Mouse (Mus musculus) liver, embryonic 12.5 days (tissue): ENCODE data around the gene Zfp764. TPM values are rescaled to one million over a fixed set of nuclear protein-coding genes. Genes with fewer than 3 reads are reported as not detected.
"Not testable (repeated sequence)": the region's sequence is repeated elsewhere in the genome, so short reads cannot be mapped to it uniquely, and the experiment has no call there.

Experiments used
- ATAC-seq: fragments of 200-750 bp; cut with Nextera tagmentation; 2 replicates; pipeline ENCODE4 v1.8.0; 2017; ENCODE audit warnings: moderate number of reproducible peaks, mild to moderate bottlenecking, moderate library complexity
- H3K27ac ChIP-seq: fragments of 300-500 bp; sonication (generic); 2 replicates; pipeline ENCODE4 v1.5.1; 2016; ENCODE audit warnings: mild to moderate bottlenecking
- H3K27me3 ChIP-seq: fragments of 300-500 bp; sonication (generic); replicated peaks from 2 replicates; pipeline ENCODE4 v1.6.1; 2016; ENCODE audit warnings: mild to moderate bottlenecking, moderate library complexity
- H3K36me3 ChIP-seq: fragments of 300-500 bp; sonication (generic); 2 replicates; pipeline ENCODE4 v1.6.1; 2016; ENCODE audit warnings: mild to moderate bottlenecking, moderate library complexity
- H3K4me1 ChIP-seq: fragments of 300-500 bp; sonication (generic); 2 replicates; pipeline ENCODE4 v1.6.1; 2016
- H3K4me2 ChIP-seq: fragments of 300-500 bp; sonication (generic); 2 replicates; pipeline ENCODE4 v1.6.1; 2016; ENCODE audit warnings: mild to moderate bottlenecking, moderate library complexity
- H3K4me3 ChIP-seq: fragments of 300-500 bp; sonication (generic); 2 replicates; pipeline ENCODE4 v1.5.1; 2016; ENCODE audit warnings: mild to moderate bottlenecking, moderate library complexity
- H3K9ac ChIP-seq: fragments of 300-500 bp; sonication (generic); 2 replicates; pipeline ENCODE4 v1.6.1; 2016; ENCODE audit warnings: mild to moderate bottlenecking, moderate library complexity
- H3K9me3 ChIP-seq: fragments of 300-500 bp; sonication (generic); replicated peaks from 2 replicates; pipeline ENCODE4 v1.6.1; 2016; ENCODE audit warnings: mild to moderate bottlenecking, moderate library complexity
- WGBS: fragments of 180-500 bp; shearing (Covaris S2); methylation state at CpG from one replicate; pipeline ENCODE4 v1.1.7; 2016; ENCODE audit not compliant: insufficient replicate concordance; 5-methylcytosine and 5-hydroxymethylcytosine counted together
- polyA plus RNA-seq: library from polyadenylated mRNA; unstranded; fragments of >200 nt; fragmentation: Nextera tagmentation; extraction: Ambion mirVana; gene quantifications from 2 replicates; pipeline ENCODE4 v1.2.1, GENCODE M21; 2016

Gene Zfp764
- polyA plus RNA-seq, 1 experiment from 2014 or later: 2.5 TPM

DNA sequence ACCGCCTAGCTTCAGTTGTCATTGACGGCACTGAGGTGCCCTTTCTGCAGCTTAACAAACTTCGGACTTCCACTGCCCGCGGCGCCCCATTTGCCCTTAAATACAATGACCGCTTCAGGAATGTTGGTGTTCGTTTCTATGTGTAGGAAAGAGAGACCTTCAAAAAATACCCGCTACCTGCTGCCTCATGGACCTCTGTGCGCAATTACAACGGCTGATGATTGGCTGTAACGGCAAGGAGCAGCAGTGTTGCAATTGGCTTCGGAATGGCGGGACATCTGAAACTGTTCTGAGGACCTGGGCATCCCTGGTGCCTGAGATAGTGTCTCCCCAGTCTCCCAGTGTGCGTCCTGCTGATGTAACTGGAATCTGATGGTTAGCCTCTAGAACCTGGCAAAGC is 15.6 kb upstream of the Zfp764 start:
- Histone ChIP-seq H3K36me3 (peaks cover 14% of the 10 kb centered on the region), H3K4me2 (peak overlapping the region; percentile 92), H3K4me3 (peak overlapping the region; percentile 88), H3K9me3 (no peaks in the 10 kb centered on the region), H3K9ac (peak overlapping the region; percentile 86), H3K4me1 (peaks cover 22% of the 10 kb centered on the region), H3K27me3 (peaks cover 25% of the 10 kb centered on the region), H3K27ac (no peak overlapping the region)
- WGBS: 1% methylated on average over 15 of the region's 15 CpGs
- peak; percentile 64 for ATAC-seq

DNA sequence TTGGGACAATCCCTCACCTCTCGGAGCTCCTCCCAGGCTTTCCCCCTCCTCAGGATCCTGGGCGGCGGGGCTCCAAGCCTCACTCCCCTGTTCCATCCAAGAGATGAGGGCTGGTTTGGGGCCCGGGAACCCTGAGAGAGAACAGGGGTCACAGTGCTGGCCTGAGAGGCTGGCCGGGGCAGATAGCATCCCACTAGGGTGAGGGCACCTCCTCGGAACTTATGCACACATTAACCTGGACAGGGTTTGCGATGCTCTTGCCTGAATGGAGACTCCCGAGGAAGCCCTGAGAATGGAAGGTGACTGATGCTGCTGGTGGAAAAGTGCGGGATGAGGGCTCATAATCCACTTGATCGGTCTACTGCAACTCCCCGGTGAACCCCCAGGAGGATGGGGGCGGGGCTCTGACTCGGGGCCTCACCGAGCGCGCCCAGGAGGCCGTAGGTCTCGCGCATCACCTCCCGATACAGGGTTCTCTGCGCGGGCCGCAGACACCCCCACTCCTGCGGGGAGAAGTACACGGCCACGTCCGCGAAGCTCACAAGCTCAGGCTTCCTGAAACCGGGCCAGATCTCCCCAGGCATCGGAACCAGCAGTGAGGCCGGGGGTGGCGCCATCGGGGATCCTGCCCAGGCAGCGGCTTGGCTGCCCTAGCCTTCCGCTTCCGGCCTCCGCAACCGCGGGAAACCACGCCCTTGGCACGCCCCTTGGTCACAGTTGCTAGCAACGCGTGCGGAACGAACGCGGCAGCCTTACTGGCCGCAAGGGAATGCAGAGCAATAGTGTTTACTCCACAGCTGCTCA is 15.0 kb upstream of the Zfp764 start, which contains the start of gene Zfp688:
Zfp688 (minus strand) TSS at position 681 of the 804 bp plus-strand sequence.
- ATAC-seq: peak; percentile 94
- 1% methylated on average over 48 of the region's 48 CpGs for WGBS
- Histone ChIP-seq H3K36me3 (peaks cover 14% of the 10 kb centered on the region), H3K4me1 (peaks cover 22% of the 10 kb centered on the region), H3K4me3 (peak within 1 kb of the TSS; percentile 88), H3K27me3 (peaks cover 25% of the 10 kb centered on the region), H3K9ac (peak within 1 kb of the TSS; percentile 86), H3K4me2 (peak within 1 kb of the TSS; percentile 92), H3K9me3 (no peaks in the 10 kb centered on the region), H3K27ac (peak within 1 kb of the TSS; percentile 73)

DNA sequence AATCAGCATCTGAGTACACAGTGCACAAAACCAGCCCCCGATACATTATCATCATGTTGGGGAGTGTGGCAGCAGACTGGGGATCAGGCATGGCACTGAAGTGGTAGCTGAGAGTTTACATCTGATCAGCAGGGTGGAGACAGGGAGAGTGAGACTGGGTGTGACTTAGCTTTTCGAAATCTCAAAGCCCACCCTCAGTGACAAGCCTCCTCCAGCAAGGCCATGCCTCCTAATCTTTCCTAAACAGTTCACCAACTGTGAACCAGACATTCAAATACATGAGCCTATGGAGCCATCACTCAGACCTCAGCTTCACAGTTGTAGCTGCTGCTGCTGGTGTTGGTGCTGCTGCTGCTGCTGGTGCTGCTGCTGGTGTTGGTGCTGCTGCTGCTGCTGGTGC is 4.8 kb upstream of the Zfp764 start:
- H3K4me1 ChIP-seq: peaks cover 10% of the 10 kb centered on the region
- H3K4me3 ChIP-seq: no peak overlapping the region
- H3K36me3 ChIP-seq: no peaks in the 10 kb centered on the region
- no peak overlapping the region for H3K27ac ChIP-seq
- H3K27me3 ChIP-seq: no peaks in the 10 kb centered on the region
- 0 out of 2 replicates have a peak, but pooled peaks have one; percentile 27 for ATAC-seq
- H3K9ac ChIP-seq: no peak overlapping the region
- no peaks in the 10 kb centered on the region for H3K9me3 ChIP-seq
- no peak overlapping the region for H3K4me2 ChIP-seq
- WGBS: 52% methylated on average over 2 of the region's 2 CpGs

DNA sequence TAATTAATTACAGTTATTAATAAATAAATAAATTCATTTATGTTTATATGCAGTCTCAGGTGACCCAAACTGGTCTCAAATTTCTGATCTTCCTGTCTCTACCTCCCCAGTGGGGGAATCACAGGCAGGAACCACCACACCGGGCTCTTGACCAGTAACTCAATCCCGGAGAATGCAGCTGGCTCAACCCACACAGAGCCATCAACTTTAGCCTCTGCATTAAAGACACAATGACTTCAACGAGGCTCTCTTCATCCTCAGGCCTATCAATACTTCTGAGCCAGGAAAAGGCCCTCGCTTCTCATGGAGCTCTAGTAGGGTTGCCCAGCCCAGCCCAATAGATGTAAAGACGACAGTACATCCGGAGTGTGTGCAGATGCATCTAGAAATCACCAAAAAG is 2.5 kb downstream of the Zfp764 start:
- H3K9ac ChIP-seq, ATAC-seq, H3K4me3 ChIP-seq, H3K36me3 ChIP-seq, H3K27ac ChIP-seq, H3K9me3 ChIP-seq, H3K27me3 ChIP-seq, H3K4me2 ChIP-seq: not testable (repeated sequence)
- 77% methylated on average over 6 of the region's 6 CpGs for WGBS
- peaks cover 29% of the 10 kb centered on the region for H3K4me1 ChIP-seq

DNA sequence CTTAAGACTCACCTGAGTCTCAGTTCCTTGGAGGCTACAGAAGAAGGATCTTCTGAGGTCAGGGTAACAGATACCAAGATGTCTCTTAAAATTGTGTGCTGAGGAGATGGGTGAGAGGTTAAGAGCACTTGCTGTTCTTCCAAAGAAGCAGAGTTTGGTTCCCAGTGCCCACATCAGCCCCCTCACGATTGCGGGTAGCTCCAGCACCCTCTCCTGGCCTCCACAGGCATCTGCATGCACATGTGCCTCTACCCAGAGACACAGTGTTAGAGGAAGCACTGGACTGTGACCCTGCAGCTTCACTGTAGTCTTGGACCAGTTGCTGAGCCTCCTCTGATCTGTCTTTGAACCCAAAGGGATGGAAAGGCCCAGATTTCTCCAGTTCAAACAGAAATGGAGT is 3.6 kb downstream of the Zfp764 start:
- no peak overlapping the region for H3K4me2 ChIP-seq
- H3K27me3 ChIP-seq: peaks cover 1% of the 10 kb centered on the region; the same call in 1 of the 2 replicates
- peaks cover 7% of the 10 kb centered on the region for H3K36me3 ChIP-seq
- H3K9ac ChIP-seq: no peak overlapping the region
- no peak overlapping the region for H3K27ac ChIP-seq
- peaks cover 29% of the 10 kb centered on the region for H3K4me1 ChIP-seq
- no peak overlapping the region for H3K4me3 ChIP-seq
- ATAC-seq: no peak
- 33% methylated on average over 2 of the region's 2 CpGs for WGBS
- no peaks in the 10 kb centered on the region for H3K9me3 ChIP-seq

DNA sequence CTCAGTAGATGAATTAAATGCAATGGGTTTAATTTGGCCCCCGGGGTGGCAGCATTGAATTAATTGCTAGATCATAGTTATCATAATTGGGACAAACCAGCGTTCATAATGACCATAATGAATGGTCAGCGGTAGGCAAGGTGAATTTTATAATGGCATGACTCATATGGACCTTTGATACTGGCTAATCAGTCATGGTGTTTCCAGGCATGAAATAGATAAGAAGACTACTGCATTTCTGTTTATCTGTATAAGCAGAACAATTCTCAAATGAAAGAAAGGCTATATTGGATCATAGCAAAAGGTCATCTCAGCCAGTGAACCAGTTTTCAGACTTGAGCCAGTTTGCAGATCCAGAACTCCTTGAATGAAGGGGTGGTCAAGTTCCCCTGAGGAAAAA is 6.3 kb downstream of the Zfp764 start:
- no peak for ATAC-seq
- Histone ChIP-seq H3K4me2 (no peak overlapping the region), H3K9me3 (no peaks in the 10 kb centered on the region), H3K27me3 (peaks cover 18% of the 10 kb centered on the region), H3K27ac (no peak overlapping the region), H3K4me1 (peaks cover 16% of the 10 kb centered on the region), H3K36me3 (peaks cover 7% of the 10 kb centered on the region), H3K4me3 (no peak overlapping the region), H3K9ac (no peak overlapping the region)
- 47% methylated on average over 3 of the region's 3 CpGs for WGBS

DNA sequence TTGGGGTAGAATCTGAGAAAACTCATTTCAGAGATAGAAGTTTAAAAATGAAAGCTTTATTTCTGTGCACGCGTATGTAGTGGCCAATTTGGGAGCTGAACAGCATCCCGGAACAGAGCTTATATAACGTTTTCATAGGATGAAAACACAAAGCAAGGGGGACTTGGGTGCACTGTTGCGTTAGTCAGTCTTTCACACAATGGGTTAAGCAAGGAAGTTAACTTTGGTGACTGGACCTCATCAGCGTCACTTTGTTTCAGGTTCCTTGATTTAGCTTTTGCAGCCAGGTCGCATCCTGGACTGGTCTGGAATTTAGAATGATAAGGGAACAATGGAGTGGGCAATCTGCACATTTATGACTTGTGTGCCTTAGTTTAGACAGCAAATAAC is 12.7 kb downstream of the Zfp764 start:
- H3K27ac ChIP-seq: 0 out of 2 replicates have a peak overlapping the region, but pooled peaks have one; percentile 16
- H3K27me3 ChIP-seq: peaks cover 18% of the 10 kb centered on the region
- H3K4me1 ChIP-seq: peaks cover 29% of the 10 kb centered on the region
- peaks cover 12% of the 10 kb centered on the region for H3K36me3 ChIP-seq
- H3K9me3 ChIP-seq: no peaks in the 10 kb centered on the region
- 18% methylated on average over 7 of the region's 7 CpGs for WGBS
- no peak; the same call in 1 of the 2 replicates for ATAC-seq
- H3K4me2 ChIP-seq: peak overlapping the region; percentile 90
- peak overlapping the region; percentile 74 for H3K4me3 ChIP-seq
- peak overlapping the region; percentile 80 for H3K9ac ChIP-seq

DNA sequence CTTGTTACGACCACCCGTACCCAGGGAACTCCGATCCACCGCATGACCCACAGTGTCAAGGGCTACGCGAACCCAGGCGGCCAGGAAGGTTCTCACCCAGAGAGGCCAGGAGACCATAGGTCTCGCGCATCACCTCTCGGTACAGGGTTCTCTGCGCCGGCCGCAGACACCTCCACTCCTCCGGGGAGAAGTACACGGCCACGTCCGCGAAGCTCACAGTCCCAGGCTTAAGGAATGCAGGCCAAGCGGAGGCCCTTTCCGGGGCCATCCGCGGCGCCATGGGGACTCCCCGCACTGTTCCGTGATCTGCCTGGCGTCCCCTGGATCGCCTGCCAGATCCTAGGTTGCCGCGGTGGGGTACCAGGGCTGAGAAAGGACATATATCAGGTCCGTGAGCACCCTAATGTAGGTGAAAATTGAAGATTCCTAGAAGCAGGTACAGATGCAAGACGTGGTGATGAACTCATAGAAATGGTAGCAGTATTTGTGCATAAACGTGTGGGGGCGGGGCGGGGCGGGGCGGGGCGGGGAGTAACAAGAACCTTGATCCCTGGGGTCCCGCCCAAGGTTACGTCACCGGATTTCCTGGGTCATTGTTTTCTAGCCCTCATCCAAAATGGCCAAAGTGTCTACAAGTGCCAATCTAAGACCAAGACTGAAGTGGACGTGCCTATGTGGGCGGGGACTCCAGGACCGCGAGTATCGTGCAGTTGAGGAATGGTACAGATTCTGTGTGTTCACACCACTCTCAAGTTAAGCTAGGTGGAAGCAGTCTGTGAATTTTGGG is 13.3 kb downstream of the Zfp764 start, which contains the start of gene E430018J23Rik:
E430018J23Rik (minus strand) TSS at position 473 of the 787 bp plus-strand sequence.
- ATAC-seq: peak; percentile 88
- peak within 1 kb of the TSS; percentile 80 for H3K9ac ChIP-seq
- H3K9me3 ChIP-seq: no peaks in the 10 kb centered on the region
- under 1% methylated on average over 45 of the region's 45 CpGs for WGBS
- H3K27me3 ChIP-seq: peaks cover 18% of the 10 kb centered on the region
- peak within 1 kb of the TSS; percentile 90 for H3K4me2 ChIP-seq
- H3K4me3 ChIP-seq: peak within 1 kb of the TSS; percentile 74
- peaks cover 12% of the 10 kb centered on the region for H3K36me3 ChIP-seq
- peaks cover 29% of the 10 kb centered on the region for H3K4me1 ChIP-seq
- peak within 1 kb of the TSS; percentile 83 for H3K27ac ChIP-seq

DNA sequence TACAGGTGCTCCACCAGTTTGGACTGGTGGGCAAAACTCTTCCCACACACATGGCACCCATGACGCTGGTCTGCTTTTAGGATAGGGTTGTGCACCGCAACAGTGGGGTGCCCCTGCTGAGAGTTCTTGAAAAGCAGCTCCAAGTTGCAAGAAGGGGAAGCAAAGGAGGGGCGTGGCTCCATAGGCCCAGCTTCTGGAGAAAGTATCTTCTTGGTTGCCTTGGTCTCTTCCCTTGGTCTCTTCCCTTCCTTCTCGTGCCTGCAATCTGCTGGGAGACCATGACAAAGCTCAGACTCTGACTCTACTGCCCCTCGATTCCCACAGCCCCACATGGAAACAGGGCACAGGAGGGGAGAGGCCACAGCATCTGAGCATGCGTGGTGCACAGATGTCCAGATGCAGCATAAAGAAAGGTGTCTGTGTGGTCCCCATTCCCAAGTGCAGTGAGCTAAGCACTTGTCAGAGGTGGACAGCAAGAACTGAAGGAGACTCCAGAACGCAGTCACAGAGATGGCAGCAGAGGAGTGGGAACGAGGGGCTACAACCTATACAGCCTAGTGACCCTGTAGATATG is 14.3 kb downstream of the Zfp764 start:
- H3K36me3 ChIP-seq: peaks cover 12% of the 10 kb centered on the region
- 71% methylated on average over 8 of the region's 8 CpGs for WGBS
- H3K27ac ChIP-seq: no peak overlapping the region
- peak overlapping the region; percentile 74 for H3K4me3 ChIP-seq
- H3K9me3 ChIP-seq: no peaks in the 10 kb centered on the region
- H3K4me1 ChIP-seq: peaks cover 29% of the 10 kb centered on the region
- H3K4me2 ChIP-seq: peak overlapping the region; percentile 90
- H3K9ac ChIP-seq: peak overlapping the region; percentile 80
- ATAC-seq: no peak
- peaks cover 10% of the 10 kb centered on the region for H3K27me3 ChIP-seq

DNA sequence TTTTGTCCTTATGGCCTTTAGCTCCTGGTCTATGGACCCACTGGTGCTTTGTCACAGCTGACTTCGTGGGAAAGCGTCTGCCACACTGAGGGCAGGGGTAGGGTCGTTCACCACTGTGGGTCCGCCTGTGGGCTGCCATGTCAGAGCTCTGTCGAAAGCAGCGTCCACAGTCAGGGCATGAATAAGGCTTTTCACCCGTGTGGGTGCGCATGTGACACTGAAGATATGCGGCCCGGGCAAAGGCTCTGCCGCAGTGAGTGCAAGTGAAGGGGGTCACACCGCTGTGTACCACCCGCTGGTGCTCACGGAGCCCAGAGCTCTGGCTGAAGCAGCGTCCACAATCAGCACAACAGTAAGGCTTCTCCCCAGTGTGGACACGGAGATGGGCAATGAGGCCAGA is 15.1 kb downstream of the Zfp764 start:
- WGBS: 85% methylated on average over 16 of the region's 16 CpGs
- Histone ChIP-seq H3K9ac (no peak overlapping the region), H3K27ac (no peak overlapping the region), H3K4me2 (no peak overlapping the region), H3K36me3 (peaks cover 12% of the 10 kb centered on the region), H3K4me3 (no peak overlapping the region), H3K9me3 (no peaks in the 10 kb centered on the region), H3K27me3 (peaks cover 3% of the 10 kb centered on the region; the same call in 1 of the 2 replicates), H3K4me1 (peaks cover 30% of the 10 kb centered on the region)
- ATAC-seq: no peak

DNA sequence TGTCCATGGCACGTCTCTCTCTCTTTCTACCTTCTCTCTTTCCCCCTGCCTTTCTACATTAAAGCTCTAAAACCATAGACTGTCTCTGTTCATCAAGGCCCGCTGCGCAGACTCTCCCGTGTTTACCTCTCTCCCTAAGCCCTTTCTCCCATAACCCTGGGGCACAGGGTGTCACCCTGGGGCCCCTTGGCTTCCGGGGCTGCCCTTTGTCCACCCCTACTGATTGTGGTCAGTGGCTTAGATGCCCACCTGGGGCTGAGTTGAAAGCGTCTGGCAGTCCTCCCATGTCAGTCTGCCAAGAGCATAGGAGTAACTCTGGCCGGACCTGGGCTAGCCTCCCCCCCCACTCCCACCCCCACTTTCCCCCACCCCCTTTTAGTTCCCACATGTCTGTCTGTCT is 16.3 kb downstream of the Zfp764 start:
- peaks cover 38% of the 10 kb centered on the region for H3K4me1 ChIP-seq
- 83% methylated on average over 7 of the region's 7 CpGs for WGBS
- no peaks in the 10 kb centered on the region for H3K9me3 ChIP-seq
- H3K9ac ChIP-seq: no peak overlapping the region
- H3K36me3 ChIP-seq: peaks cover 16% of the 10 kb centered on the region
- H3K4me2 ChIP-seq: no peak overlapping the region
- H3K27ac ChIP-seq: no peak overlapping the region
- no peak overlapping the region for H3K4me3 ChIP-seq
- ATAC-seq: no peak
- no peaks in the 10 kb centered on the region for H3K27me3 ChIP-seq

DNA sequence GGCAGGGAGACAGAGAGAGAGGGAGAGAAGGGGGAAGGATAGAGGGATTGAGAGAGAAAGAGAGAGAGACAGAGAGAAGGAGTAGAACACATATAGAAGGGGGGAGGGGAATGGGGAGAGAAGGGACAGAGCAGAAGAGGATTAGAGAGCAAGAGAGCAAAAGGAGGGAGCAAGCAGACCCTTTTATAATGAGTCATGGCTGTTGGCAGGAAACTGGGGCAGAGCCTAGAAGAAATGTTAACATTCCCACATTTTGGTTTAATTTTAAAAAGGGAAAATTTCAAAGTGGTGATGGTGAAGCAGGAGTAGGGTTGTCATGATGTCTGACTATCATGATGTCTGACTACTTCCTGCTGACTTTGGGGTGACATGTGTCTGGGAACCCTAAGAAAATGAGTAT is 18.4 kb downstream of the Zfp764 start:
- peaks cover 30% of the 10 kb centered on the region for H3K4me1 ChIP-seq
- not testable (repeated sequence) for H3K27me3 ChIP-seq, H3K4me2 ChIP-seq, H3K9ac ChIP-seq, H3K27ac ChIP-seq, H3K4me3 ChIP-seq, H3K9me3 ChIP-seq, ATAC-seq
- H3K36me3 ChIP-seq: peaks cover 34% of the 10 kb centered on the region
